Mouse (Mus musculus): ENCODE data around the gene Nostrin. TPM values are rescaled to one million over a fixed set of nuclear protein-coding genes. Genes with fewer than 3 reads are reported as not detected.

The Nostrin gene
- polyA plus RNA-seq, 1 experiment from 2014 or later: 0.90 TPM

GRCm38 (mm10) chr2:69134937-69135336 lies 663 bp upstream of the Nostrin start:
- DNase-seq (ENCODE audit: low spot score) (no peak), ATAC-seq (ENCODE audit: insufficient read depth, low FRiP score, low TSS enrichment) (no peak)
- Histone ChIP-seq H3K4me3 (ENCODE audit: low read depth, low read length) (no peak overlapping the region), H3K9me3 (ENCODE audit: control insufficient read depth, low read length) (no peaks in the 10 kb centered on the region), H3K4me1 (ENCODE audit: control insufficient read depth, insufficient read depth, low read length) (no peaks in the 10 kb centered on the region), H3K4me2 (ENCODE audit: low read depth) (no peak overlapping the region), H3K9ac (ENCODE audit: low read length) (no peak overlapping the region), H3K27ac (ENCODE audit: low read depth, low read length) (no peak overlapping the region), H3K36me3 (ENCODE audit: control insufficient read depth, insufficient read depth, low read length) (no peaks in the 10 kb centered on the region), H3K27me3 (ENCODE audit: control insufficient read depth, insufficient read depth, low read length) (no peaks in the 10 kb centered on the region)
- 75% methylated on average over 9 of the region's 9 CpGs for WGBS

GRCm38 (mm10) chr2:69137406-69138084 lies 1.9 kb downstream of the Nostrin start:
- Histone ChIP-seq H3K36me3 (ENCODE audit: control insufficient read depth, insufficient read depth, low read length) (no peaks in the 10 kb centered on the region), H3K9me3 (ENCODE audit: control insufficient read depth, low read length) (no peaks in the 10 kb centered on the region), H3K27ac (ENCODE audit: low read depth, low read length) (no peak overlapping the region), H3K4me3 (ENCODE audit: low read depth, low read length) (no peak overlapping the region), H3K9ac (ENCODE audit: low read length) (no peak overlapping the region), H3K27me3 (ENCODE audit: control insufficient read depth, insufficient read depth, low read length) (no peaks in the 10 kb centered on the region), H3K4me2 (ENCODE audit: low read depth) (no peak overlapping the region), H3K4me1 (ENCODE audit: control insufficient read depth, insufficient read depth, low read length) (no peaks in the 10 kb centered on the region)
- ATAC-seq (ENCODE audit: insufficient read depth, low FRiP score, low TSS enrichment) (no peak), DNase-seq (ENCODE audit: low spot score) (no peak)
- 94% methylated on average over 10 of the region's 10 CpGs for WGBS

- Histone ChIP-seq H3K36me3 (ENCODE audit: control insufficient read depth, insufficient read depth, low read length) (no peaks in the 10 kb centered on the region), H3K9me3 (ENCODE audit: control insufficient read depth, low read length) (no peaks in the 10 kb centered on the region), H3K27me3 (ENCODE audit: control insufficient read depth, insufficient read depth, low read length) (no peaks in the 10 kb centered on the region), H3K4me1 (ENCODE audit: control insufficient read depth, insufficient read depth, low read length) (no peaks in the 10 kb centered on the region), H3K4me3 (ENCODE audit: low read depth, low read length) (no peak overlapping the region), H3K9ac (ENCODE audit: low read length) (no peak overlapping the region), H3K27ac (ENCODE audit: low read depth, low read length) (no peak overlapping the region), H3K4me2 (ENCODE audit: low read depth) (no peak overlapping the region)
- no peak for DNase-seq (ENCODE audit: low spot score)
- no peak for ATAC-seq (ENCODE audit: insufficient read depth, low FRiP score, low TSS enrichment)
- 87% methylated on average over 4 of the region's 4 CpGs for WGBS
Observed at GRCm38 (mm10) chr2:69138759-69139158, 3.2 kb downstream of the Nostrin start.

- no peaks in the 10 kb centered on the region for H3K27me3 ChIP-seq (ENCODE audit: control insufficient read depth, insufficient read depth, low read length)
- H3K9me3 ChIP-seq (ENCODE audit: control insufficient read depth, low read length): no peaks in the 10 kb centered on the region
- H3K4me2 ChIP-seq (ENCODE audit: low read depth): no peak overlapping the region
- H3K4me3 ChIP-seq (ENCODE audit: low read depth, low read length): no peak overlapping the region
- 77% methylated on average over 2 of the region's 2 CpGs for WGBS
- H3K4me1 ChIP-seq (ENCODE audit: control insufficient read depth, insufficient read depth, low read length): 0 out of 2 replicates have a peak, but pooled peaks cover 3% of the 10 kb centered on the region
- no peak overlapping the region for H3K9ac ChIP-seq (ENCODE audit: low read length)
- no peak for ATAC-seq (ENCODE audit: insufficient read depth, low FRiP score, low TSS enrichment)
- no peak for DNase-seq (ENCODE audit: low spot score)
- H3K36me3 ChIP-seq (ENCODE audit: control insufficient read depth, insufficient read depth, low read length): no peaks in the 10 kb centered on the region
- H3K27ac ChIP-seq (ENCODE audit: low read depth, low read length): no peak overlapping the region
Observed at GRCm38 (mm10) chr2:69140215-69140614, 4.6 kb downstream of the Nostrin start.

GRCm38 (mm10) chr2:69140816-69141215 lies 5.2 kb downstream of the Nostrin start:
- ATAC-seq (ENCODE audit: insufficient read depth, low FRiP score, low TSS enrichment) (no peak), DNase-seq (ENCODE audit: low spot score) (no peak)
- no peak overlapping the region for H3K4me2 ChIP-seq (ENCODE audit: low read depth)
- no peaks in the 10 kb centered on the region for H3K27me3 ChIP-seq (ENCODE audit: control insufficient read depth, insufficient read depth, low read length)
- no peak overlapping the region for H3K9ac ChIP-seq (ENCODE audit: low read length)
- no peak overlapping the region for H3K27ac ChIP-seq (ENCODE audit: low read depth, low read length)
- WGBS: 68% methylated on average over 4 of the region's 4 CpGs
- H3K9me3 ChIP-seq (ENCODE audit: control insufficient read depth, low read length): no peaks in the 10 kb centered on the region
- H3K4me1 ChIP-seq (ENCODE audit: control insufficient read depth, insufficient read depth, low read length): 0 out of 2 replicates have a peak, but pooled peaks cover 3% of the 10 kb centered on the region
- H3K36me3 ChIP-seq (ENCODE audit: control insufficient read depth, insufficient read depth, low read length): no peaks in the 10 kb centered on the region
- no peak overlapping the region for H3K4me3 ChIP-seq (ENCODE audit: low read depth, low read length)

- no peak for DNase-seq (ENCODE audit: low spot score)
- 79% methylated on average over 3 of the region's 3 CpGs for WGBS
- no peak overlapping the region for H3K9ac ChIP-seq (ENCODE audit: low read length)
- H3K9me3 ChIP-seq (ENCODE audit: control insufficient read depth, low read length): no peaks in the 10 kb centered on the region
- H3K27me3 ChIP-seq (ENCODE audit: control insufficient read depth, insufficient read depth, low read length): no peaks in the 10 kb centered on the region
- no peak overlapping the region for H3K4me2 ChIP-seq (ENCODE audit: low read depth)
- no peak overlapping the region for H3K4me3 ChIP-seq (ENCODE audit: low read depth, low read length)
- 0 out of 2 replicates have a peak, but pooled peaks cover 3% of the 10 kb centered on the region for H3K4me1 ChIP-seq (ENCODE audit: control insufficient read depth, insufficient read depth, low read length)
- no peak for ATAC-seq (ENCODE audit: insufficient read depth, low FRiP score, low TSS enrichment)
- no peak overlapping the region for H3K27ac ChIP-seq (ENCODE audit: low read depth, low read length)
- no peaks in the 10 kb centered on the region for H3K36me3 ChIP-seq (ENCODE audit: control insufficient read depth, insufficient read depth, low read length)
Observed at GRCm38 (mm10) chr2:69148691-69149090, 13.1 kb downstream of the Nostrin start.

GRCm38 (mm10) chr2:69149154-69149553 lies 13.6 kb downstream of the Nostrin start:
- Histone ChIP-seq H3K9ac (ENCODE audit: low read length) (no peak overlapping the region), H3K4me3 (ENCODE audit: low read depth, low read length) (no peak overlapping the region), H3K27ac (ENCODE audit: low read depth, low read length) (no peak overlapping the region), H3K9me3 (ENCODE audit: control insufficient read depth, low read length) (no peaks in the 10 kb centered on the region), H3K4me2 (ENCODE audit: low read depth) (no peak overlapping the region), H3K27me3 (ENCODE audit: control insufficient read depth, insufficient read depth, low read length) (no peaks in the 10 kb centered on the region), H3K4me1 (ENCODE audit: control insufficient read depth, insufficient read depth, low read length) (0 out of 2 replicates have a peak, but pooled peaks cover 3% of the 10 kb centered on the region), H3K36me3 (ENCODE audit: control insufficient read depth, insufficient read depth, low read length) (no peaks in the 10 kb centered on the region)
- ATAC-seq (ENCODE audit: insufficient read depth, low FRiP score, low TSS enrichment): no peak
- DNase-seq (ENCODE audit: low spot score): no peak
- WGBS: 85% methylated on average over 10 of the region's 10 CpGs

- DNase-seq (ENCODE audit: low spot score) (no peak), ATAC-seq (ENCODE audit: insufficient read depth, low FRiP score, low TSS enrichment) (no peak)
- no peak overlapping the region for H3K4me2 ChIP-seq (ENCODE audit: low read depth)
- no peaks in the 10 kb centered on the region for H3K36me3 ChIP-seq (ENCODE audit: control insufficient read depth, insufficient read depth, low read length)
- 84% methylated on average over 5 of the region's 5 CpGs for WGBS
- H3K4me3 ChIP-seq (ENCODE audit: low read depth, low read length): no peak overlapping the region
- no peak overlapping the region for H3K27ac ChIP-seq (ENCODE audit: low read depth, low read length)
- H3K9ac ChIP-seq (ENCODE audit: low read length): no peak overlapping the region
- H3K4me1 ChIP-seq (ENCODE audit: control insufficient read depth, insufficient read depth, low read length): no peaks in the 10 kb centered on the region
- H3K27me3 ChIP-seq (ENCODE audit: control insufficient read depth, insufficient read depth, low read length): no peaks in the 10 kb centered on the region
- no peaks in the 10 kb centered on the region for H3K9me3 ChIP-seq (ENCODE audit: control insufficient read depth, low read length)
Observed at GRCm38 (mm10) chr2:69150841-69151240, 15.2 kb downstream of the Nostrin start.

GRCm38 (mm10) chr2:69155861-69156260 lies 20.3 kb downstream of the Nostrin start:
- Histone ChIP-seq H3K27ac (ENCODE audit: low read depth, low read length) (no peak overlapping the region), H3K4me1 (ENCODE audit: control insufficient read depth, insufficient read depth, low read length) (no peaks in the 10 kb centered on the region), H3K9ac (ENCODE audit: low read length) (no peak overlapping the region), H3K27me3 (ENCODE audit: control insufficient read depth, insufficient read depth, low read length) (no peaks in the 10 kb centered on the region), H3K36me3 (ENCODE audit: control insufficient read depth, insufficient read depth, low read length) (no peaks in the 10 kb centered on the region), H3K4me2 (ENCODE audit: low read depth) (no peak overlapping the region), H3K4me3 (ENCODE audit: low read depth, low read length) (no peak overlapping the region), H3K9me3 (ENCODE audit: control insufficient read depth, low read length) (no peaks in the 10 kb centered on the region)
- no peak for DNase-seq (ENCODE audit: low spot score)
- 62% methylated on average over 3 of the region's 3 CpGs for WGBS
- ATAC-seq (ENCODE audit: insufficient read depth, low FRiP score, low TSS enrichment): no peak

All from neural tube, embryonic 11.5 days (tissue).